Mouse (Mus musculus) left cerebral cortex, postnatal 10 days (tissue): ENCODE results near the gene Rnf24. TPM values are rescaled to one million over a fixed set of nuclear protein-coding genes. Genes with fewer than 3 reads are reported as not detected.

ENCODE experiments used
- DNase-seq, 2 experiments: peaks; one replicate each; pipeline ENCODE4 v3.0.0; 2021 to 2022; ENCODE audit warnings: low spot score in 2 of 2, mixed read lengths in 1 of 2; ENCODE audit errors: extremely low spot score in 1 of 2
- intact Hi-C: fragments of 180-260 bp; cut with DNase I; formaldehyde crosslinking; loops from one replicate; pipeline ENCODE4 v1.15.1; 2025
- total RNA-seq, 2 experiments: library from RNA; stranded (reverse); gene quantifications; 2 replicates each; pipeline ENCODE4 v1.2.3; 2021

The Rnf24 gene
- total RNA-seq, 2 experiments from 2014 or later: 27.6 to 29.0 TPM

- no peak for DNase-seq
- intact Hi-C loops: no loop called here
Measured at GRCm38 (mm10) chr2:131290669-131291068, 62.0 kb downstream of the Rnf24 start.

GRCm38 (mm10) chr2:131286276-131286675, 66.4 kb downstream of the Rnf24 start:
- no peak for DNase-seq
- intact Hi-C loops: loop anchor here (5.0 to 10.0 kb wide), 2 partner anchors 131 to 239 kb away; no protein-coding TSS in a partner anchor

GRCm38 (mm10) chr2:131281596-131281995, 71.1 kb downstream of the Rnf24 start:
- intact Hi-C loops: loop anchor here (10.0 kb wide), 1 partner anchor 243 kb away; no protein-coding TSS in a partner anchor
- DNase-seq: no peak

- DNase-seq: no peak
- intact Hi-C loops: no loop called here
Measured at GRCm38 (mm10) chr2:131276722-131277121, 76.0 kb downstream of the Rnf24 start.

- intact Hi-C loops: no loop called here
- no peak for DNase-seq
Measured at GRCm38 (mm10) chr2:131275493-131275892, 77.2 kb downstream of the Rnf24 start.

GRCm38 (mm10) chr2:131265056-131265455, 87.6 kb downstream of the Rnf24 start:
- DNase-seq: no peak
- intact Hi-C loops: no loop called here

GRCm38 (mm10) chr2:131264027-131264426, 88.7 kb downstream of the Rnf24 start:
- no peak for DNase-seq
- intact Hi-C loops: loop anchor here (5.0 kb wide), 2 partner anchors 87 to 153 kb away; no protein-coding TSS in a partner anchor

GRCm38 (mm10) chr2:131262680-131263670, 89.7 kb downstream of the Rnf24 start:
- intact Hi-C loops: loop anchor here (5.0 kb wide), 2 partner anchors 86 to 154 kb away; no protein-coding TSS in a partner anchor
- DNase-seq: peak; percentile 21 to 84

- DNase-seq: peak; percentile 99
- intact Hi-C loops: loop anchor here (5.0 kb wide), 2 partner anchors 85 to 155 kb away; no protein-coding TSS in a partner anchor
Measured at GRCm38 (mm10) chr2:131262213-131262672, 90.4 kb downstream of the Rnf24 start, which contains the start of gene Pank2. Gene Pank2, plus strand, starts transcription at chr2:131262495.

GRCm38 (mm10) chr2:131261481-131262212, 91.0 kb downstream of the Rnf24 start:
- intact Hi-C loops: loop anchor here (5.0 kb wide), 2 partner anchors 84 to 156 kb away; no protein-coding TSS in a partner anchor
- no peak for DNase-seq

- no peak for DNase-seq
- intact Hi-C loops: loop anchor here (5.0 kb wide), 2 partner anchors 83 to 157 kb away; no protein-coding TSS in a partner anchor
Measured at GRCm38 (mm10) chr2:131260544-131261307, 92.0 kb downstream of the Rnf24 start.

GRCm38 (mm10) chr2:131258693-131259092, 94.0 kb downstream of the Rnf24 start:
- DNase-seq: no peak
- intact Hi-C loops: no loop called here

- DNase-seq: no peak
- intact Hi-C loops: no loop called here
Measured at GRCm38 (mm10) chr2:131255738-131256137, 97.0 kb downstream of the Rnf24 start.

- intact Hi-C loops: loop anchor here (5.0 kb wide), 1 partner anchor 157 kb away; no protein-coding TSS in a partner anchor
- DNase-seq: no peak
Measured at GRCm38 (mm10) chr2:131254329-131254713, 98.4 kb downstream of the Rnf24 start.

- peak in 1 of 2 experiments; percentile 78 for DNase-seq
- intact Hi-C loops: loop anchor here (5.0 kb wide), 1 partner anchor 157 kb away; no protein-coding TSS in a partner anchor
Measured at GRCm38 (mm10) chr2:131253681-131254328, 98.9 kb downstream of the Rnf24 start.
